In the genomic region with DNA sequence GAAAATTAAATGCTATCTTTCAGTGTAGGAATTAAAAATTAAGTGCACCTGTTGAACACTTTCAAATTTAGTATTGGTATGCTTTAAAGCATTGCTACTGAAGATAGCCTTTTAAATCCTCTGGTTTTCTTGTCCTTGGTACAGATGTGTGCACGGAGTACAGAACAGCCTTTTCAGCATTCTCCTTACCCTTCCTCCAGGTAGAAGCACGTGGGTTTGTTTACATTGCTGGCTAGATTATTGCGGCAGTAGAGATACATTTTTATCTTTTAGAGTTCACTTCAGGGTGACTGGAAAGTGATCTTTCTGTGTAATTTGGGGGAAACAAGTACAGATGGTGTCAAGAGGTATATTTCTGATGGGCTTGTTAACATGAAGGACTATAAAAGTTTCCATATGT, we compare ENCODE assay signal across 14 mouse cellular contexts.
"Had no signal": no experiment of that assay in that cellular context is flagged by ENCODE, and none has a peak within 500 bp of the region (broad histone marks: within the 10 kb centered on the region; RNA-seq: fewer than 3 reads in every experiment).

No protein-coding gene starts in this region.

- H3K36me3 ChIP-seq: limb, embryonic 13.5 days; midbrain, embryonic 13.5 days; neural tube, embryonic 15.5 days had no signal

- H3K9ac ChIP-seq: limb, embryonic 13.5 days; midbrain, embryonic 13.5 days; neural tube, embryonic 15.5 days had no signal

- H3K9me3 ChIP-seq: limb, embryonic 13.5 days; midbrain, embryonic 13.5 days; neural tube, embryonic 15.5 days had no signal

- H3K4me3 ChIP-seq: layer of hippocampus, adult 2 months; limb, embryonic 13.5 days; midbrain, embryonic 13.5 days; myocyte; neural tube, embryonic 15.5 days had no signal

- H3K27ac ChIP-seq: hindbrain, postnatal 0 days; kidney, postnatal 0 days; layer of hippocampus, adult 2 months; limb, embryonic 13.5 days; midbrain, embryonic 13.5 days; neural tube, embryonic 15.5 days had no signal

- DNase-seq: kidney, adult 11 months; kidney, adult 9 months; kidney, postnatal 4 days; lung, adult 18-20 months; right cerebral cortex, adult 18-20 months; right cerebral cortex, postnatal 25 days; thymus, postnatal 4 days had no signal

- H3K4me2 ChIP-seq: limb, embryonic 13.5 days; midbrain, embryonic 13.5 days; neural tube, embryonic 15.5 days had no signal

- H3K4me1 ChIP-seq: limb, embryonic 13.5 days; midbrain, embryonic 13.5 days; neural tube, embryonic 15.5 days had no signal

- ATAC-seq: hindbrain, postnatal 0 days; midbrain, embryonic 13.5 days had no signal

- H3K27me3 ChIP-seq: limb, embryonic 13.5 days; midbrain, embryonic 13.5 days; neural tube, embryonic 15.5 days had no signal
